Mouse (Mus musculus) E14TG2a.4 (cell line): ENCODE results near the gene Abcb9.

Experiments
- H3K27me3 ChIP-seq: 2 replicates; pipeline ENCODE4 v1.6.1; 2014; ENCODE audit warnings: low read length, control low read depth; ENCODE audit not compliant: insufficient read depth
- H3K36me3 ChIP-seq: 2 replicates; pipeline ENCODE4 v1.6.1; 2014; ENCODE audit warnings: low read length, control low read depth; ENCODE audit not compliant: insufficient read depth
- H3K4me1 ChIP-seq: replicated peaks from 2 replicates; pipeline ENCODE4 v1.6.1; 2014; ENCODE audit warnings: low read depth, low read length, control low read depth
- H3K4me3 ChIP-seq: replicated peaks from 2 replicates; pipeline ENCODE4 v1.5.1; 2014; ENCODE audit warnings: mild to moderate bottlenecking, low read length
- H3K9me3 ChIP-seq: 2 replicates; pipeline ENCODE4 v1.6.1; 2014; ENCODE audit warnings: low read length, control low read depth
- CTCF ChIP-seq: conservative IDR thresholded peaks from 2 replicates; pipeline ENCODE4 v1.5.1; 2014; ENCODE audit warnings: low read length
- NANOG ChIP-seq: IDR thresholded peaks from 2 replicates; pipeline ENCODE4 v1.6.1; 2014; ENCODE audit warnings: borderline replicate concordance, low read length, mixed read lengths
- POU5F1 ChIP-seq: IDR thresholded peaks from 2 replicates; pipeline ENCODE4 v1.6.1; 2014; ENCODE audit warnings: low read length, borderline replicate concordance

The Abcb9 gene

DNA sequence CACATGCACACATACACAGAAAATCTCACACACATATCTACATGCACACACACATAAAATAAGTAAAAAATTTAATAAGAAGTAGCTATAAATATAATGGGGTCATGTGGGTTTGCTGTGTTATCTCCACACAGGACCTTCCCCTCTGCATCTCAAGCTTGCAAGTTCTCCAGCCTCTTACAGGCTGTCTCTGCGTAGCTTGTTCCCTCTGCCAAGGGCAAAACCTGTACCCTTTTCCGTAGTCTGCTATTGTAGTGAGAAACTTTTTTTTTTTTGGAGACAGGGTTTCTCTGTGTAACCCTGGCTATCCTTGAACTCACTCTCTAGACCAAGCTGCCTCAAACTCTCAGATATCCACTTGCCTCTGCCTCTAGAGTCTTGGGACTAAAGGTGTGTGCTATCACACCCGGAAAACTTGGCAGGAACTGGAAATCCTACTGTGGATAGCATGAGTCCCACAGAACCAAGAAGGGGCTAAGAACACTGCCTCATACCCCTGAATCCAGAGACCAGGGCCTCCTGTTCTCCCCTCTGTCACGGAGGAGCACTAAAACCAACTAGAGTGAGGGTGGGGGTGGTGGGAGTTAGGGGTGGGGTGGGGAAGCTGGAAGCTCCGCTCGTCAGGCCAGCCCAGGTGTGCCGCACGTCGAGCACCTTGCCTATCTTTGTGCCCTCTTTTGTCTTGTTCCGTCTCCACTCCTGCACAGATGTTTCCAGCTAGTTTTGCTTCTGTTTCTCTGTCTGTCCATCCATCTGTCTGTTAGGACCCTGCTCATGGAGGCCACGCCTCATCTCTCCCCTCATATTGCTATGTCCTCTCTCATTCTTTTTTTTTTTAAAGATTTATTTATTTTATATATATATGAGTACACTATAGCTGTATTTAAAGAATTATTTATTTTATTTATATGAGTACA lies 4.8 kb upstream of the Abcb9 start:
- Histone ChIP-seq H3K27me3 (peaks cover 2% of the 10 kb centered on the region), H3K9me3 (peaks cover 38% of the 10 kb centered on the region), H3K4me1 (peaks cover 3% of the 10 kb centered on the region), H3K4me3 (no peak overlapping the region), H3K36me3 (no peaks in the 10 kb centered on the region)
- TF ChIP-seq POU5F1 (no peak), NANOG (no peak), CTCF (no peak)

DNA sequence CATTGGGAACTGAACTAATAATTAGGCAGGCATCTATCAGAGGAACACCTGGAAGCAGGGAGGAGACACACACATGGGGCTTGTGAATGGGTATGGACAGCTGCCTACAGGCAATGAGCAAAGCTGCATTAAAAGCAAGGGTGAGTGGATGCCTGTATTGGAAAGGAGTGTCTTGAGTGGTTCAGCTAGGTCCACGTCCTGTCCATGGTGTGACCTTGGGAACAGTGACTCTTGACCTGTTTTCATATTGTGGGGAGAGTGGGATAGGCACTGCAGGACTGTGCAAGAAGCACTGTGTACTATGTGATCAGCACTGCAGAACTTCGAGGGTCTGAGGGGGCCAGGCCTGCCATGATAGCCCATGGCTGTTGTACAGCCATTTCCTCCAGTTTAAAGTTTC lies 3.3 kb upstream of the Abcb9 start:
- Histone ChIP-seq H3K4me3 (no peak overlapping the region), H3K4me1 (peaks cover 14% of the 10 kb centered on the region), H3K27me3 (peaks cover 16% of the 10 kb centered on the region), H3K9me3 (peaks cover 33% of the 10 kb centered on the region), H3K36me3 (no peaks in the 10 kb centered on the region)
- TF ChIP-seq CTCF: no peak
- TF ChIP-seq NANOG: no peak
- TF ChIP-seq POU5F1: no peak

GRCm38 (mm10) chr5:124095077-124095581 lies 469 bp downstream of the Abcb9 start:
- Histone ChIP-seq H3K4me3 (peak overlapping the region; percentile 83), H3K36me3 (no peaks in the 10 kb centered on the region), H3K4me1 (peaks cover 26% of the 10 kb centered on the region), H3K27me3 (peaks cover 28% of the 10 kb centered on the region), H3K9me3 (peaks cover 7% of the 10 kb centered on the region)
- TF ChIP-seq NANOG (no peak), CTCF (no peak), POU5F1 (no peak)

- Histone ChIP-seq H3K9me3 (peaks cover under 1% of the 10 kb centered on the region; the same call in 1 of the 2 replicates), H3K36me3 (no peaks in the 10 kb centered on the region), H3K27me3 (peaks cover 38% of the 10 kb centered on the region), H3K4me3 (no peak overlapping the region), H3K4me1 (peaks cover 36% of the 10 kb centered on the region)
- TF ChIP-seq POU5F1: no peak
- no peak for TF ChIP-seq NANOG
- no peak for TF ChIP-seq CTCF
Measured at GRCm38 (mm10) chr5:124093852-124094604, 1.6 kb downstream of the Abcb9 start.

GRCm38 (mm10) chr5:124093120-124093794 lies 2.3 kb downstream of the Abcb9 start:
- Histone ChIP-seq H3K27me3 (peaks cover 38% of the 10 kb centered on the region), H3K4me3 (no peak overlapping the region), H3K9me3 (no peaks in the 10 kb centered on the region), H3K4me1 (peaks cover 36% of the 10 kb centered on the region), H3K36me3 (no peaks in the 10 kb centered on the region)
- TF ChIP-seq CTCF (no peak), POU5F1 (no peak), NANOG (no peak)

DNA sequence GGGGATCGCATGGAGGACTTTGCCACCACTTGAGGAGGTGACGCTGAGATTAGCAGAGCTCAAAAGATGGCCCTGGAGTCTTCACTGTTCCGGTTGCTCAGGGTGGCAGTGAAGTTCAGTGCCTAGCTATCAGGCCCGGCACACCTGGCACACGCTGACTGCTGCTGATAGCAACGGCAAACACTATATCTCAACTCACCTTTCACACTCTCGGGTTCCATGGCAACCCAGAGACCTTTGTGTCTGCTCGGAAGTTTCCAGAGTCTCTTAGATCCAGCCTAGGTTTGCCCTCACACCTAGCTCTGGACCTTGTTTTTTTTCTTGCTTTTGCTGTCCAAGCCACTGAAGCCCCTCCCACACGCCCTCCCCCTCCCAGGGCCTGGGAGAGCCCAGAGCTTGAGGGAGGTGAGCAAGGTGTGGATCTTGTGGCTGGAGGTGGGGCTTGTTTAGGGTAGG lies 3.6 kb downstream of the Abcb9 start:
- Histone ChIP-seq H3K36me3 (no peaks in the 10 kb centered on the region), H3K27me3 (peaks cover 38% of the 10 kb centered on the region), H3K4me1 (peaks cover 36% of the 10 kb centered on the region), H3K4me3 (no peak overlapping the region), H3K9me3 (no peaks in the 10 kb centered on the region)
- TF ChIP-seq POU5F1 (no peak), CTCF (no peak), NANOG (no peak)

GRCm38 (mm10) chr5:124089868-124090267 lies 5.7 kb downstream of the Abcb9 start:
- peak overlapping the region; percentile 68 for H3K4me3 ChIP-seq
- H3K9me3 ChIP-seq: no peaks in the 10 kb centered on the region
- peaks cover 31% of the 10 kb centered on the region for H3K27me3 ChIP-seq
- no peak for TF ChIP-seq NANOG
- no peak for TF ChIP-seq POU5F1
- TF ChIP-seq CTCF: no peak
- no peaks in the 10 kb centered on the region for H3K36me3 ChIP-seq
- H3K4me1 ChIP-seq: peaks cover 27% of the 10 kb centered on the region

GRCm38 (mm10) chr5:124086876-124087275 lies 8.7 kb downstream of the Abcb9 start:
- H3K36me3 ChIP-seq: no peaks in the 10 kb centered on the region
- H3K4me1 ChIP-seq: peaks cover 15% of the 10 kb centered on the region
- H3K4me3 ChIP-seq: no peak overlapping the region
- peaks cover 15% of the 10 kb centered on the region; the same call in 1 of the 2 replicates for H3K27me3 ChIP-seq
- TF ChIP-seq POU5F1 (no peak), CTCF (no peak), NANOG (no peak)
- peaks cover 16% of the 10 kb centered on the region for H3K9me3 ChIP-seq
